Mouse (Mus musculus): ENCODE data around the gene Chrdl2. TPM values are rescaled to one million over a fixed set of nuclear protein-coding genes. Genes with fewer than 3 reads are reported as not detected.
"Not testable (repeated sequence)": the region's sequence is repeated elsewhere in the genome, so short reads cannot be mapped to it uniquely, and the experiment has no call there.

Gene Chrdl2
- total and polyA plus RNA-seq, 3 experiments = 0.05 TPM; not detected in 2

GRCm38 (mm10) chr7:99965020-99965841 lies 40.7 kb upstream of the Chrdl2 start:
- TF ChIP-seq GATA2 (IDR thresholded peaks at IDR 0.05; ENCODE audit: borderline replicate concordance, low read depth, low read length) (no peak), GATA1 (IDR thresholded peaks at IDR 0.05; ENCODE audit: borderline replicate concordance, low read length) (no peak), POLR2AphosphoS5 (IDR thresholded peaks at IDR 0.05; ENCODE audit: insufficient replicate concordance, low read depth, low read length) (no peak), CTCF (IDR thresholded peaks at IDR 0.05; ENCODE audit: low read depth, low read length) (no peak), TAL1 (conservative IDR thresholded peaks at IDR 0.05; ENCODE audit: low read depth, low read length) (no peak)
- Histone ChIP-seq H3K9me3 (replicated peaks) (no peaks in the 10 kb centered on the region), H3K27me3 (ENCODE audit: insufficient read depth, low read length) (no peaks in the 10 kb centered on the region), H3K4me1 (ENCODE audit: insufficient read depth, low read depth, low read length) (peaks cover 23% of the 10 kb centered on the region), H3K36me3 (replicated peaks) (peaks cover 62% of the 10 kb centered on the region), H3K4me3 (ENCODE audit: low read depth, low read length) (no peak overlapping the region)
- no peak for DNase-seq (ENCODE audit: low spot score)
- ATAC-seq (ENCODE audit: extremely low read depth, insufficient number of reproducible peaks, low FRiP score, poor library complexity, severe bottlenecking) = no peak

DNA sequence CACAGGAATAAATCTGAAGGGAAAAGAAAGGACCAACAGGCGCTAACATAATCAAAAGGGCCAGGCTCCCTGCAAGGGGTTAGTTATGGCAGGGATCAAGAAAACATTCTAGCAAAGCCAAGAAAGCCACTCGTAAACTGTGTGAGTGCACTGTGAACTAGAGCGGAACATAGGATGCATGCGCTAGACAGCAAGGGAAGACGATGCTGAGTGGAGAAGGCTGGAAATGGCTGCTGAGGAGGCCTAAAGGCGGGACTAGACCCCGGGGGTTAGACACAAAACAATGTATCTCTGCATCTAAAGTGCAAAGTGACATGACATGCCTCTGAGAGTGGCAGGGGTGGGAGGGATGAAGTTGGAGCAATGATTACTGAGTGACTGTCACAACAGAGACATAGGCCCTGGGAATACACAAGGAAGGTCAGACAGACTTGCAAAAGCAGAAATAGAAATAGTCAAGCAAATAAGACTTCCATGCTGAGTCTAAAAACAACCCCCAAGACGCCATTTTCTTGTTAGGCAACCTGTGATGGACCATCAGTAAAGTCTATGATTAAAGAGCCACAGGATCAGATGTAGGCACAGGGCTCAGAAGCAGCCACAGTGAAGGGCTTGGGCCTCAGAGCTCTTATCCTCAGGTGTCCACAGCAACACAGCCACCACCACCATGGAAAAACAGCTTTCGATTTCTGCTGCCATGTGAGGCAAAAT lies 39.8 kb upstream of the Chrdl2 start:
- no peak for ATAC-seq (ENCODE audit: extremely low read depth, insufficient number of reproducible peaks, low FRiP score, poor library complexity, severe bottlenecking)
- TF ChIP-seq GATA2 (IDR thresholded peaks at IDR 0.05; ENCODE audit: borderline replicate concordance, low read depth, low read length) = no peak
- no peak for TF ChIP-seq GATA1 (IDR thresholded peaks at IDR 0.05; ENCODE audit: borderline replicate concordance, low read length)
- TF ChIP-seq POLR2AphosphoS5 (IDR thresholded peaks at IDR 0.05; ENCODE audit: insufficient replicate concordance, low read depth, low read length) = no peak
- Histone ChIP-seq H3K4me3 (ENCODE audit: low read depth, low read length) (no peak overlapping the region), H3K27me3 (ENCODE audit: insufficient read depth, low read length) (no peaks in the 10 kb centered on the region), H3K36me3 (replicated peaks) (peaks cover 58% of the 10 kb centered on the region), H3K4me1 (ENCODE audit: insufficient read depth, low read depth, low read length) (peaks cover 23% of the 10 kb centered on the region), H3K9me3 (replicated peaks) (no peaks in the 10 kb centered on the region)
- DNase-seq (ENCODE audit: low spot score) = no peak

GRCm38 (mm10) chr7:99969151-99969550 lies 36.8 kb upstream of the Chrdl2 start:
- DNase-seq (ENCODE audit: low spot score) (no peak), ATAC-seq (ENCODE audit: extremely low read depth, insufficient number of reproducible peaks, low FRiP score, poor library complexity, severe bottlenecking) (no peak)
- TF ChIP-seq POLR2AphosphoS5 (IDR thresholded peaks at IDR 0.05; ENCODE audit: insufficient replicate concordance, low read depth, low read length) (no peak), TAL1 (conservative IDR thresholded peaks at IDR 0.05; ENCODE audit: low read depth, low read length) (no peak), GATA1 (IDR thresholded peaks at IDR 0.05; ENCODE audit: borderline replicate concordance, low read length) (no peak), GATA2 (IDR thresholded peaks at IDR 0.05; ENCODE audit: borderline replicate concordance, low read depth, low read length) (no peak), CTCF (IDR thresholded peaks at IDR 0.05; ENCODE audit: low read depth, low read length) (no peak)
- Histone ChIP-seq H3K27me3 (ENCODE audit: insufficient read depth, low read length) (no peaks in the 10 kb centered on the region), H3K36me3 (replicated peaks) (peaks cover 70% of the 10 kb centered on the region), H3K9me3 (replicated peaks) (no peaks in the 10 kb centered on the region), H3K4me1 (ENCODE audit: insufficient read depth, low read depth, low read length) (peaks cover 13% of the 10 kb centered on the region), H3K4me3 (ENCODE audit: low read depth, low read length) (no peak overlapping the region)

DNA sequence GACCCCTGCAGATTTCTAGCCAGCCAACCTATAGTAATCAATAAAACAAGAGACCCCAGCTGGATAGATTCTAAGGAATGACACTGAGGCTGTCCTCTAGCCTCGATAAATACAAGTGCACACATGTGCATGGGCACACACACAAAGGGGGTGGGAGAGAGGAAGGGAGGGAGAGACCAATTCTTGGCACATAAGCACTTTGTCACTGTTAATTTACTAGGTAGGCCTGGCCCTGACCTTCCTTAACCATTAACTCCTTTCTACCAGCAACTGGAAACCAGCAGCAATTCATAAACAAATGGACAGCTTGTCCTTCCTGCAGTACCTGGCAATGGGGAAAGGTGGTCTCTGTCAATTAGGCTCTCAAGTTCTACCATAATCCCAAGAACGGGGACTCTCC lies 34.0 kb upstream of the Chrdl2 start:
- Histone ChIP-seq H3K4me1 (ENCODE audit: insufficient read depth, low read depth, low read length) (peaks cover 20% of the 10 kb centered on the region; the same call in 1 of the 2 replicates), H3K4me3 (ENCODE audit: low read depth, low read length) (no peak overlapping the region), H3K27me3 (ENCODE audit: insufficient read depth, low read length) (no peaks in the 10 kb centered on the region), H3K9me3 (replicated peaks) (no peaks in the 10 kb centered on the region), H3K36me3 (replicated peaks) (peaks cover 64% of the 10 kb centered on the region)
- no peak for TF ChIP-seq CTCF (IDR thresholded peaks at IDR 0.05; ENCODE audit: low read depth, low read length)
- no peak for TF ChIP-seq TAL1 (conservative IDR thresholded peaks at IDR 0.05; ENCODE audit: low read depth, low read length)
- TF ChIP-seq POLR2AphosphoS5 (IDR thresholded peaks at IDR 0.05; ENCODE audit: insufficient replicate concordance, low read depth, low read length) = no peak
- TF ChIP-seq GATA2 (IDR thresholded peaks at IDR 0.05; ENCODE audit: borderline replicate concordance, low read depth, low read length) = no peak
- TF ChIP-seq GATA1 (IDR thresholded peaks at IDR 0.05; ENCODE audit: borderline replicate concordance, low read length) = no peak
- no peak for ATAC-seq (ENCODE audit: extremely low read depth, insufficient number of reproducible peaks, low FRiP score, poor library complexity, severe bottlenecking)
- DNase-seq (ENCODE audit: low spot score) = no peak

DNA sequence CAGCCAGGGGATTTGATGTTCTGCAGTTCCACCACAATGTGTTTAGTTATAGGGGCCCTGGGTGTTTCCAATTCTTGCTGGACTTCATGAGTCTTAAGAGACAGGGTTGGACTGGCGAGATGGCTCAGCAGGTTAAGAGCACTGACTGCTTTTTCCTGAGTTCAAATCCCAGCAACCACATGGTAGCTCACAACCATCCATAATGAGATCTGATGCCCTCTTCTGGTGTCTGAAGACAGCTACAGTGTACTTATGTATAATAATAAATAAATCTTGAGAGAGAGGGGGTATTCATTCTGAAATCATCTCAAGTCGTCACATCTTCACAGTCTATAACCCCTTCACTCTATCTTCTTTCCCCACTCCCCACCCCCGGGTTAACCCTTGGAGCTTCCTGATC lies 33.1 kb upstream of the Chrdl2 start:
- H3K4me3 ChIP-seq (ENCODE audit: low read depth, low read length); DNase-seq (ENCODE audit: low spot score); ATAC-seq (ENCODE audit: extremely low read depth, insufficient number of reproducible peaks, low FRiP score, poor library complexity, severe bottlenecking); H3K27me3 ChIP-seq (ENCODE audit: insufficient read depth, low read length); H3K9me3 ChIP-seq (replicated peaks): not testable (repeated sequence)
- peaks cover 16% of the 10 kb centered on the region; the same call in 1 of the 2 replicates for H3K4me1 ChIP-seq (ENCODE audit: insufficient read depth, low read depth, low read length)
- peaks cover 60% of the 10 kb centered on the region for H3K36me3 ChIP-seq (replicated peaks)

DNA sequence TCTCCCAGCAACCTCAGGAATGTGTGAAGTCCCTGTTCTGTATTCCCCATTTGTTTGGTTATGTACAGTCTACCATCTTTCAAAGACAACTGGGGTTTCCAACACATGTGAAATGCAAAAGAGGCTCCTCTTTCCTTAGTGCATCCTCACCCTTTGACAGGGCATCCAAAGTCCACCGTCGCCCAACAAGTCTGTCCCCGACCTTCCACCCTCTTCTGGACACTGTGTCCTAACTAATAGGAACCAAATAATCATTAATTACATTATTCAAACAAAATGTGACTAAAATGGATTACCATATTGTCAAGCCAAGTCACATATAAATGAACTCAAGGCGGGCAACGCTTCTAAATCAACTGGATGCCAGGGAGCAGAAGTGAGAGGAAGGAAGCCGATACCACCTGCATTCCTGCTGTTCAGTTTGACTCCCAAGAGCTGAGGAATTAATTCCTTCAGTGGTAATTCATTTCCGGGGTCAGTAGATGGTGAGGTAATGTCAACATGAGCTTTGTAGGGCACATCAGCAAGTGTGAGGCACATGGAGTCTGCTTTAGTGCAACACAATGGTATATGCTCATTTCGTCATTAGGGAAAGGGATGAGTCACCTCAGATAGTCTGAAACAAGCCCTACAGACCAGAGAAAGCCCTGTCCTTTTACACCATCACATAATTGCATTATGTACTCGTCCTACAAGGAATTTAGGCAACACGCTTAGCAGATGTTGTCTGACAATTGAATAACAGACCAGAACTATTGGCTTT lies 31.6 kb upstream of the Chrdl2 start:
- H3K9me3 ChIP-seq (replicated peaks) = no peaks in the 10 kb centered on the region
- no peak for TF ChIP-seq CTCF (IDR thresholded peaks at IDR 0.05; ENCODE audit: low read depth, low read length)
- peaks cover 19% of the 10 kb centered on the region for H3K4me1 ChIP-seq (ENCODE audit: insufficient read depth, low read depth, low read length)
- no peak for DNase-seq (ENCODE audit: low spot score)
- H3K36me3 ChIP-seq (replicated peaks) = peaks cover 47% of the 10 kb centered on the region
- H3K4me3 ChIP-seq (ENCODE audit: low read depth, low read length) = no peak overlapping the region
- no peaks in the 10 kb centered on the region for H3K27me3 ChIP-seq (ENCODE audit: insufficient read depth, low read length)
- ATAC-seq (ENCODE audit: extremely low read depth, insufficient number of reproducible peaks, low FRiP score, poor library complexity, severe bottlenecking) = no peak
